Mouse (Mus musculus) layer of hippocampus, adult 6 months (tissue): ENCODE measurements around the gene Gm20817. TPM values are rescaled to one million over a fixed set of nuclear protein-coding genes. Genes with fewer than 3 reads are reported as not detected.

Source experiments
- long read RNA-seq, 2 experiments: library from polyadenylated mRNA; unstranded; transcript quantifications; one replicate each; pipeline ENCODE4 v2.0.0; 2019 to 2020
- polyA plus RNA-seq: library from polyadenylated mRNA; unstranded; fragments of <200 nt; fragmentation: Nextera tagmentation; gene quantifications from 2 replicates; pipeline ENCODE4 v1.2.3, GENCODE M21; 2021

The Gm20817 gene
- polyA plus RNA-seq: not detected in 2 replicates
- long read RNA-seq, experiment 1: 0 reads
- long read RNA-seq, experiment 2: 0 reads

GRCm38 (mm10) chrY:68832628-68833027, at the start of gene Gm20817:
TSS of gene Gm20817 (minus strand) at chrY:68832728.

